Mouse (Mus musculus) MEL (cell line): ENCODE data around the gene Coasy. TPM values are rescaled to one million over a fixed set of nuclear protein-coding genes. Genes with fewer than 3 reads are reported as not detected.

Experiments
- DNase-seq: peaks from one replicate; pipeline ENCODE4 v3.0.0; 2011; ENCODE audit warnings: low read depth, low spot score
- H3K27ac ChIP-seq: 2 replicates; pipeline ENCODE4 v1.5.1; 2012; ENCODE audit warnings: low read depth, mild to moderate bottlenecking, control low read depth, low read length, moderate library complexity; ENCODE audit not compliant: control insufficient read depth
- H3K27me3 ChIP-seq, 2 experiments: fragments of 150-350 bp in 1 of 2; sonication (generic) in 1 of 2; 2 replicates each; pipeline ENCODE4 v1.6.1; 2012; ENCODE audit warnings: low read length in 2 of 2, mild to moderate bottlenecking in 2 of 2, improper control_type of control experiment in 1 of 2, moderate library complexity in 1 of 2; ENCODE audit not compliant: insufficient read depth in 2 of 2, control insufficient read depth in 1 of 2
- H3K36me3 ChIP-seq, 2 experiments: 2 replicates each; pipeline ENCODE4 v1.6.1; 2012 to 2014; ENCODE audit warnings: low read length in 2 of 2, improper control_type of control experiment in 1 of 2, inconsistent platforms in 1 of 2, mild to moderate bottlenecking in 1 of 2; ENCODE audit not compliant: insufficient read depth in 2 of 2, control insufficient read depth in 1 of 2
- H3K4me1 ChIP-seq, 2 experiments: fragments of 150-350 bp in 1 of 2; sonication (generic) in 1 of 2; 2 replicates each; pipeline ENCODE4 v1.6.1; 2012; ENCODE audit warnings: low read length in 2 of 2, improper control_type of control experiment in 1 of 2, mild to moderate bottlenecking in 1 of 2; ENCODE audit not compliant: insufficient read depth in 2 of 2, control insufficient read depth in 1 of 2
- H3K4me3 ChIP-seq, 2 experiments: fragments of 150-350 bp in 1 of 2; sonication (generic) in 1 of 2; 2 replicates each; pipeline ENCODE4 v1.5.1; 2012; ENCODE audit warnings: low read depth in 2 of 2, low read length in 2 of 2, mild to moderate bottlenecking in 2 of 2, moderate library complexity in 2 of 2, control low read depth in 1 of 2, improper control_type of control experiment in 1 of 2; ENCODE audit not compliant: control insufficient read depth in 1 of 2, insufficient read depth in 1 of 2
- H3K79me2 ChIP-seq: 2 replicates; pipeline ENCODE4 v1.6.1; 2012; ENCODE audit warnings: mild to moderate bottlenecking, low read length, moderate library complexity; ENCODE audit not compliant: control insufficient read depth, poor library complexity, insufficient read depth
- H3K9ac ChIP-seq: 2 replicates; pipeline ENCODE4 v1.6.1; 2012; ENCODE audit warnings: low read depth, mild to moderate bottlenecking, control low read depth, low read length, moderate library complexity; ENCODE audit not compliant: control insufficient read depth, poor library complexity, severe bottlenecking
- H3K9me3 ChIP-seq: fragments of 150-350 bp; sonication (generic); replicated peaks from 2 replicates; pipeline ENCODE4 v1.6.1; 2012; ENCODE audit warnings: mild to moderate bottlenecking, low read length, improper control_type of control experiment, moderate library complexity; ENCODE audit not compliant: insufficient read depth
- CTCF ChIP-seq, 3 experiments: IDR thresholded peaks in 2 of 3; conservative IDR thresholded peaks in 1 of 3; 2 replicates each; pipeline ENCODE4 v1.5.1; 2011 to 2012; ENCODE audit warnings: low read length in 3 of 3, low read depth in 2 of 3, mild to moderate bottlenecking in 2 of 3, improper control_type of control experiment in 1 of 3, inconsistent platforms in 1 of 3, mixed read lengths in 1 of 3, moderate library complexity in 1 of 3; ENCODE audit not compliant: control insufficient read depth in 1 of 3, insufficient read depth in 1 of 3, poor library complexity in 1 of 3, severe bottlenecking in 1 of 3
- E2F4 ChIP-seq: IDR thresholded peaks from 2 replicates; pipeline ENCODE4 v1.6.1; 2011; ENCODE audit warnings: low read depth, low read length, improper control_type of control experiment, borderline replicate concordance
- ELF1 ChIP-seq: IDR thresholded peaks from 2 replicates; pipeline ENCODE4 v1.6.1; 2014; ENCODE audit warnings: low read depth, mild to moderate bottlenecking, inconsistent platforms, low read length, improper control_type of control experiment, moderate library complexity
- EP300 ChIP-seq, 2 experiments: IDR thresholded peaks; 2 replicates each; pipeline ENCODE4 v1.6.1; 2011; ENCODE audit warnings: improper control_type of control experiment in 2 of 2, low read length in 2 of 2, low read depth in 1 of 2, mild to moderate bottlenecking in 1 of 2
- GABPA ChIP-seq: IDR thresholded peaks from 2 replicates; pipeline ENCODE4 v1.6.1; 2012; ENCODE audit warnings: low read depth, mild to moderate bottlenecking, inconsistent platforms, low read length, improper control_type of control experiment, moderate library complexity
- HCFC1 ChIP-seq: IDR thresholded peaks from 2 replicates; pipeline ENCODE4 v1.6.1; 2012; ENCODE audit warnings: low read depth, mild to moderate bottlenecking, inconsistent platforms, low read length, improper control_type of control experiment, moderate library complexity
- KAT2A ChIP-seq: conservative IDR thresholded peaks from 2 replicates; pipeline ENCODE4 v1.6.1; 2012; ENCODE audit warnings: low read depth, low read length, improper control_type of control experiment, inconsistent platforms
- MAZ ChIP-seq: IDR thresholded peaks from 2 replicates; pipeline ENCODE4 v1.6.1; 2012; ENCODE audit warnings: low read depth, mild to moderate bottlenecking, inconsistent platforms, low read length, improper control_type of control experiment
- MEF2A ChIP-seq: IDR thresholded peaks from 2 replicates; pipeline ENCODE4 v1.6.1; 2014; ENCODE audit warnings: low read depth, mild to moderate bottlenecking, inconsistent platforms, low read length, improper control_type of control experiment; ENCODE audit not compliant: poor library complexity, insufficient replicate concordance, severe bottlenecking; ENCODE audit errors: extremely low read depth
- MXI1 ChIP-seq: IDR thresholded peaks from 2 replicates; pipeline ENCODE4 v1.6.1; 2011; ENCODE audit warnings: mild to moderate bottlenecking, low read depth, low read length, improper control_type of control experiment
- MYB ChIP-seq: IDR thresholded peaks from 2 replicates; pipeline ENCODE4 v1.6.1; 2011; ENCODE audit warnings: mild to moderate bottlenecking, low read depth, low read length, improper control_type of control experiment
- POLR2A ChIP-seq, 2 experiments: IDR thresholded peaks; 2 replicates each; pipeline ENCODE4 v1.6.1; 2011 to 2012; ENCODE audit warnings: low read length in 2 of 2, mild to moderate bottlenecking in 2 of 2, control low read depth in 1 of 2, improper control_type of control experiment in 1 of 2, low read depth in 1 of 2, moderate library complexity in 1 of 2; ENCODE audit not compliant: control insufficient read depth in 1 of 2, insufficient read depth in 1 of 2, poor library complexity in 1 of 2
- POLR2AphosphoS5 ChIP-seq: IDR thresholded peaks from 2 replicates; pipeline ENCODE4 v1.6.1; 2012; ENCODE audit warnings: low read depth, borderline replicate concordance, mild to moderate bottlenecking, inconsistent platforms, low read length, moderate library complexity, mixed read lengths
- SIN3A ChIP-seq: IDR thresholded peaks from 2 replicates; pipeline ENCODE4 v1.6.1; 2012; ENCODE audit warnings: low read length, improper control_type of control experiment, inconsistent platforms
- SMC3 ChIP-seq: IDR thresholded peaks from 2 replicates; pipeline ENCODE4 v1.6.1; 2011; ENCODE audit warnings: low read depth, low read length, improper control_type of control experiment
- TCF12 ChIP-seq: IDR thresholded peaks from 2 replicates; pipeline ENCODE4 v1.6.1; 2014; ENCODE audit warnings: low read depth, mild to moderate bottlenecking, inconsistent platforms, low read length, improper control_type of control experiment, moderate library complexity
- USF1 ChIP-seq: IDR thresholded peaks from 2 replicates; pipeline ENCODE4 v1.6.1; 2014; ENCODE audit warnings: low read depth, mild to moderate bottlenecking, inconsistent platforms, low read length, improper control_type of control experiment, moderate library complexity
- USF2 ChIP-seq, 2 experiments: IDR thresholded peaks; 2 replicates each; pipeline ENCODE4 v1.6.1; 2011 to 2012; ENCODE audit warnings: improper control_type of control experiment in 2 of 2, low read length in 2 of 2, borderline replicate concordance in 1 of 2, inconsistent platforms in 1 of 2, low read depth in 1 of 2, mild to moderate bottlenecking in 1 of 2; ENCODE audit not compliant: insufficient read depth in 1 of 2
- ZMIZ1 ChIP-seq: IDR thresholded peaks from 2 replicates; pipeline ENCODE4 v1.6.1; 2012; ENCODE audit warnings: low read depth, mild to moderate bottlenecking, inconsistent platforms, low read length, improper control_type of control experiment, moderate library complexity
- ZNF384 ChIP-seq: IDR thresholded peaks from 2 replicates; pipeline ENCODE4 v1.6.1; 2012; ENCODE audit warnings: low read depth, mild to moderate bottlenecking, inconsistent platforms, low read length, improper control_type of control experiment
- polyA plus RNA-seq, 2 experiments: library from polyadenylated mRNA; stranded (reverse) in 1 of 2; unstranded in 1 of 2; fragments of >175 nt in 1 of 2; fragments of >200 nt in 1 of 2; gene quantifications; 2 replicates each; pipeline versions ENCODE4 v1.2.1 to v1.2.4; 2012; ENCODE audit warnings: low replicate concordance in 2 of 2, low read depth in 1 of 2; ENCODE audit not compliant: insufficient read length in 2 of 2, insufficient read depth in 1 of 2, missing spikeins in 1 of 2
- total RNA-seq: library from RNA; depleted of rRNA; stranded (reverse); fragments of 300-350 nt; gene quantifications from 2 replicates; pipeline ENCODE4 v1.2.3, GENCODE M21; 2012

Gene Coasy
- total and polyA plus RNA-seq, 3 experiments = 34.8 to 44.2 TPM; not detected in 1

DNA sequence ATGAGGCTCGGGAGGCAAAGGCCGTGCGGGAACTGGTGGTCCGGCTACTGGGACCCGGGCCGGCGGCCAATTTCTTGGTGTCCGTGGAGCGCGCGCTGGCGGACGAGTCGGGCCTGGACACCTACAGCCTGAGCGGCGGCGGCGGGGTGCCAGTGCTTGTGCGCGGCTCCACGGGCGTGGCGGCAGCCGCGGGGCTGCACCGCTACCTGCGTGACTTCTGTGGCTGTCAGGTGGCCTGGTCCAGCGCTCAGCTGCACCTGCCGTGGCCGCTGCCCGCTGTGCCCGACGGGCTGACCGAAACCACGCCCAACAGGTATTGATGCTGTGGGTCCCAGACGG is 12.2 kb upstream of the Coasy start:
- Histone ChIP-seq H3K9me3 (no peaks in the 10 kb centered on the region), H3K4me1 (peaks cover 5 to 11% of the 10 kb centered on the region in 2 experiments), H3K27ac (no peak overlapping the region), H3K4me3 (peak overlapping the region; percentile 63), H3K36me3 (peaks cover 0 to 7% of the 10 kb centered on the region in 2 experiments; a peak in 2 of 4 replicates), H3K79me2 (no peaks in the 10 kb centered on the region; the same call in 1 of the 2 replicates), H3K9ac (peak overlapping the region; percentile 62), H3K27me3 (no peaks in the 10 kb centered on the region)
- DNase-seq = no peak
- TF ChIP-seq POLR2A (IDR thresholded peaks at IDR 0.05; ENCODE audit: control insufficient read depth in 1 of 2, insufficient read depth in 1 of 2, low read depth in 1 of 2, low read length in 2 of 2, poor library complexity in 1 of 2) (peak in 1 of 2 experiments; percentile 60; a peak in 1 of 4 replicates), CTCF (IDR thresholded peaks at IDR 0.05 in 2 of 3, conservative IDR thresholded peaks at IDR 0.05 in 1 of 3; ENCODE audit: control insufficient read depth in 1 of 3, insufficient read depth in 1 of 3, low read depth in 2 of 3, low read length in 3 of 3, poor library complexity in 1 of 3, severe bottlenecking in 1 of 3) (no peak), SIN3A (0 out of 2 replicates have a peak, but pooled peaks have one; percentile 21)

DNA sequence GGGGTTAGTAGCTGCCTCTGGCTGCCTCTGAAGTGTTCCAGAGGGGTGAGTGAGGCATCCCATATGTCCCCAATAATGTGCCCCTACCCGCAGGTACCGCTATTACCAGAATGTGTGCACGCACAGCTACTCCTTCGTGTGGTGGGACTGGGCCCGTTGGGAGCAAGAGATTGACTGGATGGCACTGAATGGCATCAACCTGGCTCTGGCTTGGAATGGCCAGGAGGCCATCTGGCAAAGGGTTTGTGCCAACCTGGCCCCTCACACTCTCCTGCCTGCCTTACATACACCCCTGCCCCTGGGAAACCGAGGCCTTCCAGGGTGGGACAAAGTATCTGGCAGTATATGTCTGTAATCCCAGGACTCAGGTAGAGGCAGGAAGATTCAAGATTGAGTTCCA is 11.4 kb upstream of the Coasy start:
- DNase-seq = no peak
- H3K9me3 ChIP-seq = no peaks in the 10 kb centered on the region
- H3K4me3 ChIP-seq = no peak overlapping the region
- TF ChIP-seq MXI1 (no peak), CTCF (IDR thresholded peaks at IDR 0.05 in 2 of 3, conservative IDR thresholded peaks at IDR 0.05 in 1 of 3; ENCODE audit: control insufficient read depth in 1 of 3, insufficient read depth in 1 of 3, low read depth in 2 of 3, low read length in 3 of 3, poor library complexity in 1 of 3, severe bottlenecking in 1 of 3) (no peak), ZMIZ1 (no peak), TCF12 (no peak), SMC3 (no peak), KAT2A (no peak), EP300 (IDR thresholded peaks at IDR 0.05; ENCODE audit: low read depth in 1 of 2, low read length in 2 of 2) (no peak), POLR2AphosphoS5 (no peak), GABPA (no peak), HCFC1 (no peak), MAZ (no peak), E2F4 (no peak), MYB (no peak), USF1 (no peak), MEF2A (no peak), ZNF384 (no peak), POLR2A (IDR thresholded peaks at IDR 0.05; ENCODE audit: control insufficient read depth in 1 of 2, insufficient read depth in 1 of 2, low read depth in 1 of 2, low read length in 2 of 2, poor library complexity in 1 of 2) (no peak), ELF1 (no peak), SIN3A (no peak), USF2 (IDR thresholded peaks at IDR 0.05; ENCODE audit: borderline replicate concordance in 1 of 2, insufficient read depth in 1 of 2, low read depth in 1 of 2, low read length in 2 of 2) (no peak)
- TF ChIP-seq, all 39 proteins: peak for 0
- H3K79me2 ChIP-seq = no peaks in the 10 kb centered on the region; the same call in 1 of the 2 replicates
- H3K36me3 ChIP-seq = peaks cover 0 to 7% of the 10 kb centered on the region in 2 experiments; a peak in 2 of 4 replicates
- H3K4me1 ChIP-seq = peaks cover 5 to 11% of the 10 kb centered on the region in 2 experiments
- no peaks in the 10 kb centered on the region for H3K27me3 ChIP-seq
- no peak overlapping the region for H3K27ac ChIP-seq
- H3K9ac ChIP-seq = no peak overlapping the region
